Mouse (Mus musculus): Measurements from ENCODE around the gene Olfr286. TPM values are rescaled to one million over a fixed set of nuclear protein-coding genes. Genes with fewer than 3 reads are reported as not detected.

Olfr286 gene
- not detected for polyA plus RNA-seq (2014; fragmentation: Illumina TruSeq; extraction: RNeasy Lipid Tissue Mini Kit (QIAGEN cat#74804); ENCODE audit: low replicate concordance)

GRCm38 (mm10) chr15:98234350-98234749 is at the start of gene Olfr286:
TSS of gene Olfr286 (minus strand) at chr15:98234450.

GRCm38 (mm10) chr15:98257193-98257592 is 22.9 kb upstream of the Olfr286 start, which contains the start of gene H1fnt:
TSS of gene H1fnt (minus strand) at chr15:98257293.

GRCm38 (mm10) chr15:98220877-98221276 is 13.4 kb downstream of the Olfr286 start, which contains the start of the genes Gm44579 and Olfr287:
TSS of gene Gm44579 (minus strand) at chr15:98220977.
TSS of gene Olfr287 (minus strand) at chr15:98221056.

GRCm38 (mm10) chr15:98195442-98195841 is 38.8 kb downstream of the Olfr286 start, which contains the start of gene Olfr288:
TSS of gene Olfr288 (minus strand) at chr15:98195542.

Other genes with a start within 250 kb of the Olfr286 start
- gene Col2a1, start 229.8 kb downstream of the Olfr286 start, polyA plus RNA-seq (2014; fragmentation: Illumina TruSeq; extraction: RNeasy Lipid Tissue Mini Kit (QIAGEN cat#74804); ENCODE audit: low replicate concordance): not detected
- 1.2 TPM for gene Pfkm, start 141.9 kb downstream of the Olfr286 start, polyA plus RNA-seq (2014; fragmentation: Illumina TruSeq; extraction: RNeasy Lipid Tissue Mini Kit (QIAGEN cat#74804); ENCODE audit: low replicate concordance)
- 24.5 TPM for gene Senp1, start 140.7 kb downstream of the Olfr286 start, polyA plus RNA-seq (2014; fragmentation: Illumina TruSeq; extraction: RNeasy Lipid Tissue Mini Kit (QIAGEN cat#74804); ENCODE audit: low replicate concordance)
- 21.4 TPM for gene Asb8, start 68.8 kb downstream of the Olfr286 start, polyA plus RNA-seq (2014; fragmentation: Illumina TruSeq; extraction: RNeasy Lipid Tissue Mini Kit (QIAGEN cat#74804); ENCODE audit: low replicate concordance)
- not detected for gene Ccdc184, start 67.3 kb downstream of the Olfr286 start, polyA plus RNA-seq (2014; fragmentation: Illumina TruSeq; extraction: RNeasy Lipid Tissue Mini Kit (QIAGEN cat#74804); ENCODE audit: low replicate concordance)
- not detected for gene Olfr288, start 38.9 kb downstream of the Olfr286 start, polyA plus RNA-seq (2014; fragmentation: Illumina TruSeq; extraction: RNeasy Lipid Tissue Mini Kit (QIAGEN cat#74804); ENCODE audit: low replicate concordance)
- gene Gm44579, start 13.5 kb downstream of the Olfr286 start, polyA plus RNA-seq (2014; fragmentation: Illumina TruSeq; extraction: RNeasy Lipid Tissue Mini Kit (QIAGEN cat#74804); ENCODE audit: low replicate concordance): not detected
- gene Olfr287, start 13.4 kb downstream of the Olfr286 start, polyA plus RNA-seq (2014; fragmentation: Illumina TruSeq; extraction: RNeasy Lipid Tissue Mini Kit (QIAGEN cat#74804); ENCODE audit: low replicate concordance): not detected
- gene H1fnt, start 22.8 kb upstream of the Olfr286 start, polyA plus RNA-seq (2014; fragmentation: Illumina TruSeq; extraction: RNeasy Lipid Tissue Mini Kit (QIAGEN cat#74804); ENCODE audit: low replicate concordance): not detected
- gene Zfp641, start 61.7 kb upstream of the Olfr286 start, polyA plus RNA-seq (2014; fragmentation: Illumina TruSeq; extraction: RNeasy Lipid Tissue Mini Kit (QIAGEN cat#74804); ENCODE audit: low replicate concordance): 0.63 TPM
- not detected for gene Olfr285, start 82.9 kb upstream of the Olfr286 start, polyA plus RNA-seq (2014; fragmentation: Illumina TruSeq; extraction: RNeasy Lipid Tissue Mini Kit (QIAGEN cat#74804); ENCODE audit: low replicate concordance)
- not detected for gene Olfr284, start 106.5 kb upstream of the Olfr286 start, polyA plus RNA-seq (2014; fragmentation: Illumina TruSeq; extraction: RNeasy Lipid Tissue Mini Kit (QIAGEN cat#74804); ENCODE audit: low replicate concordance)
- not detected for gene Olfr283, start 146.5 kb upstream of the Olfr286 start, polyA plus RNA-seq (2014; fragmentation: Illumina TruSeq; extraction: RNeasy Lipid Tissue Mini Kit (QIAGEN cat#74804); ENCODE audit: low replicate concordance)
- not detected for gene Olfr282, start 196.8 kb upstream of the Olfr286 start, polyA plus RNA-seq (2014; fragmentation: Illumina TruSeq; extraction: RNeasy Lipid Tissue Mini Kit (QIAGEN cat#74804); ENCODE audit: low replicate concordance)
- gene Olfr281, start 218.1 kb upstream of the Olfr286 start, polyA plus RNA-seq (2014; fragmentation: Illumina TruSeq; extraction: RNeasy Lipid Tissue Mini Kit (QIAGEN cat#74804); ENCODE audit: low replicate concordance): not detected
- gene OR5BS1P, start 235.4 kb upstream of the Olfr286 start, polyA plus RNA-seq (2014; fragmentation: Illumina TruSeq; extraction: RNeasy Lipid Tissue Mini Kit (QIAGEN cat#74804); ENCODE audit: low replicate concordance): not detected
- not detected for gene Lalba, start 248.3 kb upstream of the Olfr286 start, polyA plus RNA-seq (2014; fragmentation: Illumina TruSeq; extraction: RNeasy Lipid Tissue Mini Kit (QIAGEN cat#74804); ENCODE audit: low replicate concordance)

All from small intestine, adult 10 weeks (tissue).